Mouse (Mus musculus): ENCODE results near the gene Igf1r. TPM values are rescaled to one million over a fixed set of nuclear protein-coding genes. Genes with fewer than 3 reads are reported as not detected.

Igf1r gene
- polyA plus RNA-seq, 1 experiment from 2014 or later: 25.2 TPM

- ATAC-seq: no peak
Measured at GRCm38 (mm10) chr7:67989376-67989775, 36.7 kb downstream of the Igf1r start.

GRCm38 (mm10) chr7:67993614-67994013 is 41.0 kb downstream of the Igf1r start:
- Histone ChIP-seq H3K4me3 (no peak overlapping the region), H3K9ac (no peak overlapping the region), H3K4me2 (no peak overlapping the region), H3K4me1 (peaks cover 32% of the 10 kb centered on the region), H3K36me3 (ENCODE audit: poor library complexity, severe bottlenecking) (no peaks in the 10 kb centered on the region), H3K27me3 (no peaks in the 10 kb centered on the region), H3K9me3 (replicated peaks) (no peaks in the 10 kb centered on the region), H3K27ac (no peak overlapping the region)
- no peak for ATAC-seq
- WGBS: 88% methylated on average over 4 of the region's 4 CpGs

More at GRCm38 (mm10) chr7:67989376-67989775, 36.7 kb downstream of the Igf1r start:
- Histone ChIP-seq H3K9ac (no peak overlapping the region), H3K4me2 (no peak overlapping the region), H3K36me3 (ENCODE audit: poor library complexity, severe bottlenecking) (no peaks in the 10 kb centered on the region), H3K4me1 (peaks cover 22% of the 10 kb centered on the region), H3K27ac (no peak overlapping the region), H3K4me3 (no peak overlapping the region), H3K9me3 (replicated peaks) (no peaks in the 10 kb centered on the region), H3K27me3 (no peaks in the 10 kb centered on the region)
- WGBS: 56% methylated on average over 2 of the region's 2 CpGs

- H3K36me3 ChIP-seq (ENCODE audit: poor library complexity, severe bottlenecking): no peaks in the 10 kb centered on the region
- no peaks in the 10 kb centered on the region for H3K9me3 ChIP-seq (replicated peaks)
- no peak overlapping the region for H3K27ac ChIP-seq
- no peak overlapping the region for H3K9ac ChIP-seq
- WGBS: 85% methylated on average over 7 of the region's 7 CpGs
- H3K27me3 ChIP-seq: no peaks in the 10 kb centered on the region
- no peak for ATAC-seq
- H3K4me2 ChIP-seq: no peak overlapping the region
- peaks cover 38% of the 10 kb centered on the region for H3K4me1 ChIP-seq
- H3K4me3 ChIP-seq: no peak overlapping the region
Measured at GRCm38 (mm10) chr7:67994346-67994858, 41.8 kb downstream of the Igf1r start.

GRCm38 (mm10) chr7:67995276-67995675 is 42.6 kb downstream of the Igf1r start:
- peaks cover 42% of the 10 kb centered on the region for H3K4me1 ChIP-seq
- no peak overlapping the region for H3K4me2 ChIP-seq
- H3K4me3 ChIP-seq: no peak overlapping the region
- no peaks in the 10 kb centered on the region for H3K9me3 ChIP-seq (replicated peaks)
- H3K36me3 ChIP-seq (ENCODE audit: poor library complexity, severe bottlenecking): 0 out of 2 replicates have a peak, but pooled peaks cover 2% of the 10 kb centered on the region
- no peak overlapping the region for H3K9ac ChIP-seq
- no peaks in the 10 kb centered on the region for H3K27me3 ChIP-seq
- H3K27ac ChIP-seq: no peak overlapping the region
- ATAC-seq: no peak
- 62% methylated on average over 8 of the region's 8 CpGs for WGBS

GRCm38 (mm10) chr7:67996202-67996960 is 43.8 kb downstream of the Igf1r start:
- no peak overlapping the region for H3K9ac ChIP-seq
- no peak for ATAC-seq
- H3K4me2 ChIP-seq: no peak overlapping the region
- no peaks in the 10 kb centered on the region; the same call in 1 of the 2 replicates for H3K9me3 ChIP-seq (replicated peaks)
- peaks cover 42% of the 10 kb centered on the region for H3K4me1 ChIP-seq
- no peak overlapping the region for H3K27ac ChIP-seq
- H3K4me3 ChIP-seq: no peak overlapping the region
- whole genome bisulfite sequencing: 56% methylated on average over 12 of the region's 12 CpGs
- no peaks in the 10 kb centered on the region for H3K27me3 ChIP-seq
- H3K36me3 ChIP-seq (ENCODE audit: poor library complexity, severe bottlenecking): peaks cover 8% of the 10 kb centered on the region; the same call in 1 of the 2 replicates

GRCm38 (mm10) chr7:68001269-68001668 is 48.6 kb downstream of the Igf1r start:
- H3K4me3 ChIP-seq: no peak overlapping the region
- ATAC-seq: no peak
- peaks cover 23% of the 10 kb centered on the region for H3K4me1 ChIP-seq
- WGBS: 91% methylated on average over 5 of the region's 5 CpGs
- H3K9me3 ChIP-seq (replicated peaks): no peaks in the 10 kb centered on the region; the same call in 1 of the 2 replicates
- no peak overlapping the region for H3K4me2 ChIP-seq
- H3K36me3 ChIP-seq (ENCODE audit: poor library complexity, severe bottlenecking): peaks cover 27% of the 10 kb centered on the region
- no peak overlapping the region for H3K27ac ChIP-seq
- no peak overlapping the region for H3K9ac ChIP-seq
- no peaks in the 10 kb centered on the region for H3K27me3 ChIP-seq

- Histone ChIP-seq H3K9me3 (replicated peaks) (no peaks in the 10 kb centered on the region), H3K9ac (no peak overlapping the region), H3K4me1 (peaks cover 6% of the 10 kb centered on the region; the same call in 1 of the 2 replicates), H3K4me2 (no peak overlapping the region), H3K36me3 (ENCODE audit: poor library complexity, severe bottlenecking) (peaks cover 41% of the 10 kb centered on the region), H3K27ac (no peak overlapping the region), H3K27me3 (no peaks in the 10 kb centered on the region), H3K4me3 (no peak overlapping the region)
- 97% methylated on average over 7 of the region's 7 CpGs for WGBS
- ATAC-seq: no peak
Measured at GRCm38 (mm10) chr7:68006074-68006473, 53.4 kb downstream of the Igf1r start.

DNA sequence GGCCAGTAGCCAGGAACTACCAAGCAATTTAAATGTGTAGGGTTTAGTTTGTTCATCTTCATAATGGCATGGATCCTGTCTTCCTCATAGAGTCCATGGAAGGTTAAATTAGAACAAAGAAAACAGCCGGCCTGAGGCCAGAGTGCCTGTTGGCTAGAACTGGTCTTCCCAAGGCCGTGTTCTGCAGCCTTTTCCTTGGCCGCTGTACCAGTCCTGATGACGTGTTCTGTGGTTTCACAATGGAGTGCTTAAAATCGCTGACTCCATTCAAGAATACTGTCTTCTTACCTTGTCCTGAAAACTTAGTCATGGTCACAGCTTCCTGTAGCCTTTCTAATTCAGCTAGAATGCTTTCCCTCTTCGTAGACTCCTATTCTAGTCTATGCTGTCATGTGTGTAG is 53.9 kb downstream of the Igf1r start:
- no peak overlapping the region for H3K27ac ChIP-seq
- no peaks in the 10 kb centered on the region for H3K9me3 ChIP-seq (replicated peaks)
- WGBS: 89% methylated on average over 6 of the region's 6 CpGs
- H3K4me1 ChIP-seq: peaks cover 6% of the 10 kb centered on the region; the same call in 1 of the 2 replicates
- no peak for ATAC-seq
- no peak overlapping the region for H3K4me3 ChIP-seq
- no peak overlapping the region for H3K4me2 ChIP-seq
- no peak overlapping the region for H3K9ac ChIP-seq
- H3K36me3 ChIP-seq (ENCODE audit: poor library complexity, severe bottlenecking): peaks cover 41% of the 10 kb centered on the region
- H3K27me3 ChIP-seq: no peaks in the 10 kb centered on the region

DNA sequence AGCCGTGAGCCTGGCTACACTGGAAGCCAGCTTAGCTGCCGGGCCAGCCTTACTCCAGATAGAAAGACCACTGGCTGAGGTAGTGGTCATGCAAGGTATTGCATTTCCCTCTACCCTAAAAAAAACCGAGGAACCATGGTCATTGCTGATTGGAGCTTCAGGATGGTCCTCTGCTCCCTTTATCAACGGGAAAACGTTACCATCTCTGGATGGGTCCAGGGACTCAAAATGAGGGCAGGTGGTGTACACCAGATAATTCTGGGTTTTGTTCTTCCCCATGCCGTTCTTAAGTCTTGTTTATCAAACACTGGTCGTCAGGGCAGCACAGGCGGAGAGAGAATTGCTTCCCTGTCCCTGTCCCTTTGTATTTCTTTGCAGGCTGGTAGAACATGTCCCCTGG is 57.0 kb downstream of the Igf1r start:
- H3K36me3 ChIP-seq (ENCODE audit: poor library complexity, severe bottlenecking): peaks cover 34% of the 10 kb centered on the region
- no peaks in the 10 kb centered on the region for H3K9me3 ChIP-seq (replicated peaks)
- peaks cover 19% of the 10 kb centered on the region for H3K4me1 ChIP-seq
- no peaks in the 10 kb centered on the region for H3K27me3 ChIP-seq
- no peak overlapping the region for H3K4me3 ChIP-seq
- no peak overlapping the region for H3K4me2 ChIP-seq
- no peak overlapping the region for H3K9ac ChIP-seq
- H3K27ac ChIP-seq: no peak overlapping the region
- WGBS: 69% methylated on average over 8 of the region's 8 CpGs
- no peak for ATAC-seq

- Histone ChIP-seq H3K4me2 (no peak overlapping the region), H3K36me3 (ENCODE audit: poor library complexity, severe bottlenecking) (peaks cover 30% of the 10 kb centered on the region), H3K4me3 (no peak overlapping the region), H3K4me1 (peaks cover 19% of the 10 kb centered on the region), H3K9ac (no peak overlapping the region), H3K9me3 (replicated peaks) (no peaks in the 10 kb centered on the region), H3K27me3 (no peaks in the 10 kb centered on the region), H3K27ac (no peak overlapping the region)
- no peak for ATAC-seq
- 59% methylated on average over 7 of the region's 7 CpGs for WGBS
Measured at GRCm38 (mm10) chr7:68010168-68010567, 57.5 kb downstream of the Igf1r start.

GRCm38 (mm10) chr7:68010802-68011201 is 58.2 kb downstream of the Igf1r start:
- Histone ChIP-seq H3K4me1 (peaks cover 19% of the 10 kb centered on the region), H3K4me2 (no peak overlapping the region), H3K27me3 (no peaks in the 10 kb centered on the region)

DNA sequence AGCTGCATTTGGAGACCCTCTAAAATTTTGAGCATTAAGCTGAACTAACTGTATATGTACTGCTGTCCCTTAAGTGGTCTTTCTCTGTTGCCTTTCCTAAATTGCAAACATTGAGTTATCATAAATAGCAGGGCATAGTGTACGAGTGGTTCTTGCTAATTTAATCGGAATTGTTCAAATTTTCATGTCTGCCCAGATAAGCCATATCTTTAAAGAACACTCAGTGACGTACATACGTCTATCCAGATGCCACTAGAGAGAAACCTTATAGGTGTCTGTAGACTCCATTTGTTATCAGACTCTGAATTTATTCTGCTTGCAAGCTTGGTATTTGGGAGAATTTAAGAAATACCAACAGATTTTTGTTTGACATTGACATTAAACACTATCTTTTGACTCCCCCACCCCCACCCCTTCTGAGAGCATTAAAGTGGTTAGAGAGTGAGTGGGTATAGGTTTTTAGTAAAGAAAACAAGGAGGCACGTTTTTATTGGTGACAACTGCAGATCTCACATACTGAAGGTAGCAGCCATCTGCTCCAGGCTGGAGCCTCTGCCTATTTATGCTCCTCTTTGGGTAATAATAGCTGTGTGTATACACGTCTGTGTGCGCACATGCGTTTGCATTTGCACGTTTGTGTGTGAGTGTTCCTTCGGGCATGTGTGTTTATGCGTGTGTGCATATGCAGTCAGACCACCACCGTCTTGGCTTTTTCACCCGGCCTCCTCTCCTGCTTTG is 58.9 kb downstream of the Igf1r start:
- Histone ChIP-seq H3K27me3 (no peaks in the 10 kb centered on the region), H3K4me2 (no peak overlapping the region), H3K4me1 (peaks cover 19% of the 10 kb centered on the region), H3K4me3 (no peak overlapping the region), H3K9me3 (replicated peaks) (no peaks in the 10 kb centered on the region; the same call in 1 of the 2 replicates), H3K27ac (no peak overlapping the region), H3K36me3 (ENCODE audit: poor library complexity, severe bottlenecking) (peaks cover 40% of the 10 kb centered on the region), H3K9ac (no peak overlapping the region)
- ATAC-seq: no peak
- WGBS: 85% methylated on average over 13 of the region's 13 CpGs

More at GRCm38 (mm10) chr7:68010802-68011201, 58.2 kb downstream of the Igf1r start:
- no peak overlapping the region for H3K27ac ChIP-seq
- no peak overlapping the region for H3K9ac ChIP-seq
- ATAC-seq: no peak
- no peak overlapping the region for H3K4me3 ChIP-seq
- peaks cover 36% of the 10 kb centered on the region for H3K36me3 ChIP-seq (ENCODE audit: poor library complexity, severe bottlenecking)
- WGBS: 90% methylated on average over 3 of the region's 3 CpGs
- no peaks in the 10 kb centered on the region; the same call in 1 of the 2 replicates for H3K9me3 ChIP-seq (replicated peaks)
